Mouse (Mus musculus) heart, embryonic 15.5 days (tissue): Measurements from ENCODE around the gene Bnc2. TPM values are rescaled to one million over a fixed set of nuclear protein-coding genes. Genes with fewer than 3 reads are reported as not detected.

Source experiments
- ATAC-seq: fragments of 200-750 bp; cut with Nextera tagmentation; replicated peaks from 2 replicates; pipeline ENCODE4 v1.8.0; 2017; ENCODE audit warnings: low read depth, moderate TSS enrichment; ENCODE audit not compliant: insufficient number of reproducible peaks, insufficient read depth, low FRiP score
- H3K27ac ChIP-seq: fragments of 300-500 bp; sonication (generic); 2 replicates; pipeline ENCODE4 v1.5.1; 2015; ENCODE audit warnings: mild to moderate bottlenecking, inconsistent platforms
- H3K27me3 ChIP-seq: fragments of 300-500 bp; sonication (generic); 2 replicates; pipeline ENCODE4 v1.6.1; 2015; ENCODE audit warnings: inconsistent platforms
- H3K36me3 ChIP-seq: fragments of 300-500 bp; sonication (generic); 2 replicates; pipeline ENCODE4 v1.6.1; 2015; ENCODE audit warnings: mild to moderate bottlenecking, inconsistent platforms
- H3K4me1 ChIP-seq: fragments of 300-500 bp; sonication (generic); replicated peaks from 2 replicates; pipeline ENCODE4 v1.6.1; 2015; ENCODE audit warnings: inconsistent platforms
- H3K4me2 ChIP-seq: fragments of 300-500 bp; sonication (generic); 2 replicates; pipeline ENCODE4 v1.6.1; 2015; ENCODE audit warnings: inconsistent platforms, mild to moderate bottlenecking, moderate library complexity
- H3K4me3 ChIP-seq: fragments of 300-500 bp; sonication (generic); 2 replicates; pipeline ENCODE4 v1.5.1; 2015; ENCODE audit warnings: mild to moderate bottlenecking, inconsistent platforms
- H3K9ac ChIP-seq: fragments of 300-500 bp; sonication (generic); 2 replicates; pipeline ENCODE4 v1.6.1; 2015; ENCODE audit warnings: mild to moderate bottlenecking, inconsistent platforms
- H3K9me3 ChIP-seq: fragments of 300-500 bp; sonication (generic); replicated peaks from 2 replicates; pipeline ENCODE4 v1.6.1; 2016; ENCODE audit warnings: inconsistent platforms
- WGBS: fragments of 180-500 bp; shearing (Covaris S2); methylation state at CpG from one replicate; pipeline ENCODE4 v1.1.7; 2015; ENCODE audit warnings: mixed read lengths; 5-methylcytosine and 5-hydroxymethylcytosine counted together
- polyA plus RNA-seq: library from polyadenylated mRNA; unstranded; fragments of >200 nt; fragmentation: Nextera tagmentation; extraction: Ambion mirVana; gene quantifications from 2 replicates; pipeline ENCODE4 v1.2.1, GENCODE M21; 2015

Bnc2 gene
- 1.1 and 2.7 TPM in 2 replicates for polyA plus RNA-seq

DNA sequence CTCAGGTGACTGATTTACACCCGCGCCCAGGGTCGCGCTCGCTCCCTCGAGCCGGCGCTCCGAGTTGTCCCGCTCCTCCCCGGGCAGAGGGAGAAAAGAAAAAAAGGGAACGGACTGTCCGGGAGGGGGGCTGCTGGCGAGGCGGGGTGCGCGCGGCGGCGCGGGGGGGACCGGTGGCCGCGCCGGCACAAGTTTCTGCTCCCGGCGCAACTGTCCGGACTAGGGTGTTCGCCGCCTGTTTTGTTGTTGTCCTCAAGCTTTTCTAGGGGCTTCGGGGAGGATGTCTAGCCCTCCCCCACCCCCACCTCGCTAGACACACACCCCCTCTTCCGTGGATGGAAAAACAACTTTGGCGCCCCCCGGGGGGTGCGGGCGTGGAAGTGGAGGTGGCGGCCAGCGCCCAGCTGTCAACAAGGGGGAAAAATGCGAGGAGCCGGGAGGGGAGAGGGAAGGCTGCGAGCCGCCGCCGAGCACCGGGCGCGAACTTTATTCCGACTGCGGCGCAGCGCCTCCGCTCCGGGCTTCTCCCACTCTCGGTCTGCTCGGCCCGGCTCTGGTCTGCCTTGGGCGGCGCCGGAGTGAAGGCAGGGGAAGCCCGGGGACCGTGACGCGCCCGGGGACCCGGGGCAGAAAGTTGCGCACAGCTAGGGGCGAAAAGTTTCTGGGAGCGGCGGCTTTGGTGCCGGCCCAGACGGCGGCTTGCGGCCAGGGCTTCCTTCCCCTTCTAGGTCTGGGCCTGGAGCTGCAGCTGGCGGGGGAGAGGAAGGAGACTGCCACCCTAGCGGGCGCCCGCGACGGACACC lies at the start of gene Bnc2:
Gene Bnc2 (minus strand): TSS at position 105 of the 803 bp plus-strand sequence.
- Histone ChIP-seq H3K4me1 (peaks cover 10% of the 10 kb centered on the region; the same call in 1 of the 2 replicates), H3K4me2 (peak within 1 kb of the TSS; percentile 98), H3K9me3 (no peaks in the 10 kb centered on the region), H3K36me3 (no peaks in the 10 kb centered on the region), H3K9ac (peak within 1 kb of the TSS; percentile 62), H3K27me3 (peaks cover 71% of the 10 kb centered on the region), H3K4me3 (peak within 1 kb of the TSS; percentile 77), H3K27ac (peak within 1 kb of the TSS; percentile 13; the same call in 1 of the 2 replicates)
- WGBS, result under 1% methylated on average over 77 of the region's 80 CpGs
- ATAC-seq, result peak; percentile 55; the same call in 1 of the 2 replicates

DNA sequence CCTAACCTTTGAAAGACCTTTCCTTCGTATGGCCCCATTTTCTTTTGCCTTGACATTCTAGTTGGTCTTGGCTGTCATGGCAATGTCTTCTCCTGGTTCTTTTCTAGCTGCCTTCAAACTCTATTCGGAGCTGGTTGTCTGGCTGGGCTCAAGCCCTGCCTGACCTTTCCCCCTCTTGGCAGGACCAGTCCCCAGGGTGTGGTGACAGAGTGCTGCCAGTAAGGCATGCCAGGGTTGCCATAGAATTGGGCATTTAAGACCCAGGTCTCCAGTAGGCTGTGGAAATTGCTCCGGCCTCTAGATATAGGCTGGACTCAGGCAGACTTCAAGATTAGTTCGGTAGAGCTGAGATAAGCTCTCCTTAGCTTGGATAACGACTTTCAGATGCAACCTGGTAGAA lies 32.9 kb upstream of the Bnc2 start:
- H3K9me3 ChIP-seq, result no peaks in the 10 kb centered on the region
- no peaks in the 10 kb centered on the region for H3K4me1 ChIP-seq
- H3K36me3 ChIP-seq, result no peaks in the 10 kb centered on the region
- no peak overlapping the region for H3K9ac ChIP-seq
- H3K4me3 ChIP-seq, result no peak overlapping the region
- H3K4me2 ChIP-seq, result no peak overlapping the region
- ATAC-seq, result no peak
- 60% methylated on average over 5 of the region's 5 CpGs for WGBS
- H3K27ac ChIP-seq, result no peak overlapping the region
- H3K27me3 ChIP-seq, result no peaks in the 10 kb centered on the region

DNA sequence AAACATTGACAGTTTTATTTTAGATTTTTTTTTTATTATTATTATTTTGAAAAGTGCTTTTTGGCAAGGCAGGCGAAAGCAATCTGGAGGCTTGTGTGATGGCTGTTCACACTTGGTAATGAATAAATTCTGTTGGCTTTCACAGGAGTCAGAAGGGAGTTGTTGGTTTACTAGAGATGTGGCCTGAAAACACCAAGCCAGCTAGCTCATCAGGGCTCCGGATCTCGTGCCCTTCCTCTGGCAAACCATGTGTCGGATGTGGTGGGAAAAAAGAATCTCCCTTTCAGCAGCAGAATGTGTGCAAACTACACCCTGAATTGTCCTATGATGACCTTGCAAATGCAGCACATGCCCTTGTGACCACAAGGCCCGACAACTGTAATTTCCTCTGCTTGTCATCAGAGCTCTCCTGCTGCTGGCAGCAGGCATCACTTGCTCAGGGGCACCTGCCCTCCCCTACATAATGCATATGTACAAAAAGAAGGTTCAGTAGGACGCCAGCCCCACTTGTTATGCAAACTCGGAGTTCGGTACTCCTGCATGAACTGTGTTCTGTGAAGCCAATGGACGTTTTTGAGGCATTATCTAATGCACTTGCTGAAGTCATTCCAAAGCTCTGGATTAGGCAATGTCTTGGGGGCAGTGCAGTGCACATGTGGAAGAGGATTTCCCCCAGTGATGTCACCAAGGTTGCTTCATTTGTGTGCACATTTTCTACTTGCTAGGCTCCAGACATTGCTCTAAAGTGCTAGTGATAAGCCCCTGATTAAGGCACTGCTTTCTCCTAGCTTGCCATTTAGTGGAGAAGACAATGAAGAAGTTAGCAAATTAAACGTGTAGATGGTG lies 10.7 kb upstream of the Bnc2 start:
- no peak overlapping the region for H3K27ac ChIP-seq
- no peaks in the 10 kb centered on the region for H3K4me1 ChIP-seq
- no peak overlapping the region for H3K4me3 ChIP-seq
- no peaks in the 10 kb centered on the region for H3K27me3 ChIP-seq
- 50% methylated on average over 10 of the region's 10 CpGs for WGBS
- H3K4me2 ChIP-seq, result no peak overlapping the region
- H3K9me3 ChIP-seq, result no peaks in the 10 kb centered on the region
- no peak for ATAC-seq
- H3K9ac ChIP-seq, result no peak overlapping the region
- H3K36me3 ChIP-seq, result no peaks in the 10 kb centered on the region

DNA sequence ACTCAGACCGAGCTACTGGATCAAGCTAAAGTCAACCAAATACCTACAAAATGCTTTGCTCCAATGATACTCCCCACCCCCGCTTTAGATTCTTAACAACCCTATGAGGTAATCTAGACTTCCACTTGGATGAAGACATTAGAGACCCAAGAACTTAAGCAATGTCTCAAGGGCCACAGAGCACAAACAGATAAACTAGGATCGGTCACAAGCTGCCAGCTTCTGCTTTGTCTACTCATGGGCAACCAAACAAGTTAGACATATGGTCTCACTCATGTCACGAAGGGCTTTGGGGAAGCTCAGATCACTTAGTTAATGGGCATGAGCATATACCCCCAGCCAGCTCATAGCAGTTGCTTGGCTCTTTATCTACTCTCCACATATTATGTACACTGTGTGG lies 9.9 kb upstream of the Bnc2 start:
- Histone ChIP-seq H3K36me3 (no peaks in the 10 kb centered on the region), H3K9ac (no peak overlapping the region), H3K4me3 (no peak overlapping the region), H3K4me1 (no peaks in the 10 kb centered on the region), H3K27me3 (no peaks in the 10 kb centered on the region), H3K9me3 (no peaks in the 10 kb centered on the region), H3K27ac (no peak overlapping the region), H3K4me2 (no peak overlapping the region)
- WGBS, result 83% methylated on average over 4 of the region's 4 CpGs
- no peak for ATAC-seq

DNA sequence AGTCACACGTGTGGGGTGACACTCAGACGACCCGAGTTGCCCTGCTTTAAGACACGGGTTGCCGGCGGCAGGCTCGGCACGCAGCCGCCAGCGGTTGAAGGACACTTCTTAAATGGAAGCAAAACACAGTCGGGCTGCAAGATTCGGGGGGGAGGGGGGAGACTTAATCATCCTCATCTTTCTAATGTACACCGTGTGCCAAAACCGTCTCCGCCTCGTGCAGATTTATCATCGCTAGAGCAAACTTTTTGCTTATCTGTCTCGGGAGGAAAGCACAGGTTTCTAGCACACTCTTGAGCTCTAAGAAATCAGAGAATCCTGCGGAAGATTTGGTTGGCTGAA lies 870 bp upstream of the Bnc2 start:
- peaks cover 71% of the 10 kb centered on the region for H3K27me3 ChIP-seq
- H3K4me3 ChIP-seq, result peak overlapping the region; percentile 77
- peak overlapping the region; percentile 98 for H3K4me2 ChIP-seq
- peaks cover 10% of the 10 kb centered on the region; the same call in 1 of the 2 replicates for H3K4me1 ChIP-seq
- ATAC-seq, result no peak
- peak overlapping the region; percentile 13; the same call in 1 of the 2 replicates for H3K27ac ChIP-seq
- no peaks in the 10 kb centered on the region for H3K9me3 ChIP-seq
- no peaks in the 10 kb centered on the region for H3K36me3 ChIP-seq
- H3K9ac ChIP-seq, result peak overlapping the region; percentile 62
- WGBS, result 1% methylated on average over 19 of the region's 19 CpGs

DNA sequence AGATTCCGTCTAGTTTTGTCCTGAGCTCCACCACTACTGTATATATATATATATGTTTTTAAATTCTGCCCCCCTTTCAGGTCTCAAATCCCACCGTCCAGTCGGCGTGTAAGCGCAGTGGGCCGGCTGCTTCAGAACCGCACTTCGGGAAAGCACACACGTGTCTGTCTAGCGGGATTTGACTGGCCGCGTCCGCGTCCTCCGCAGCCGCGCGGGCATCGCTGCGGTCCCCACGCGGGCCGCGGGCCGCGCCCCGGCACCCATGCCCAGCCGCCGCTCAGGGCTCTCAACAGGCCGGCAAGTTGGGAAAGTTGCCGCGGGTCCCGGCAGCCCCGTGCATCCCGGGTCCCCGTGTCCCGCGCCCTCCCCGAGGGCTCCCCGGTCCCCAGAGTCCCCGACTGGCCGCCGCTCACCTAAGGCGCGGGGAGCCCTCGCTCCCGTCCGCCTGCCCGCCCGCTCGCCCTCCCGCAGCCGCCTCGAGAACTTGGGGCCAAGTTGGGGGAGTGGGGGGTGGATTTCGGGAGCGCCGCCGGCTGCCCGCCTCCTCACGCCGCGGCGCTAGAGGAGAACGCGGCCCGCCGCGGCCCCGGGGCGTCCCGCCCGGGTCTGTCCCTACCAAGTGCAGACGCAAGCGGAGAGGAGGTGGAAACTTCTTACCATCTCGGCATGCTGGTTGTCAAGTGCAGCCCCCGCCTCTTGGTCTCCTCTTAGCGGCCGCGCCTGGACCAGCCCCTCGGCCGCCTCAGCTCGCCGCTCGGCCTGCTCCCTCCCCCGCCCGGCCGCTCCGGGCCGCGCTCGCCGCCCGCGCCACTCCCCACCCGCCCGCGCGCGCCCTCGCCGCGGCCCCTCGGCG lies 531 bp downstream of the Bnc2 start:
- Histone ChIP-seq H3K27me3 (peaks cover 76% of the 10 kb centered on the region), H3K27ac (peak overlapping the region; percentile 13; the same call in 1 of the 2 replicates), H3K4me1 (peaks cover 10% of the 10 kb centered on the region; the same call in 1 of the 2 replicates), H3K9ac (peak overlapping the region; percentile 62), H3K4me2 (peak overlapping the region; percentile 98), H3K4me3 (peak overlapping the region; percentile 77), H3K9me3 (no peaks in the 10 kb centered on the region), H3K36me3 (no peaks in the 10 kb centered on the region)
- peak; percentile 76 for ATAC-seq
- 1% methylated on average over 97 of the region's 104 CpGs for WGBS

DNA sequence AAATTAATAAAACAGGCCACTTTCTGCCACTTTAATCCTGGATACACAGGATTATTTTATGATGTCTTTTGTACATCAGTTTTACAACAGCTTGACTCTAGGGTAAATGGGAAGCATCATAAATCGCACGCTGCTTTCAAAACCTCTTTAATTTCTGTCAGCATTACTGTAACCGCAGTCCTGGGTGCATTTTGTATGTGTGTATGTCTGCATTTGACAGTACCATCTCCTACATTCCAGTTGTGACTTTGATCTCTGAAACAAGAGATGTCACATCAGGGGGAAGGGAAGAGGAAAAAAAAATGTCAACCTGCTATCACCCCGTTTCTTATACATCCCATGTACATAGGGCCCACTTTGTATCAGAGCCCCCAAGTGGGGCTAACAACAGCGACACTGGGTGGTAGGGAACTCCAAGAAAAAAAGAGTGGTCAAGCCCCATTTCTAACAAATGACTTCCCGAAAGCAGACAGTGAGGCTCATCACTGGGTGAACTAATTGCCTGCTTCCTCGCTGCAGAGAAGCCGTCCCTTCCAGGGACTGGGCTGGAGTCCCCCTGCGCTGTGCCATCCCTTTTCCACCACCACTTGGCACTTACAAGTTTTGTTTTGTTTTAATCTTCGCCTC lies 1.3 kb downstream of the Bnc2 start:
- ATAC-seq, result no peak
- Histone ChIP-seq H3K27me3 (peaks cover 75% of the 10 kb centered on the region), H3K4me3 (peak overlapping the region; percentile 77), H3K4me2 (peak overlapping the region; percentile 98), H3K9me3 (no peaks in the 10 kb centered on the region), H3K36me3 (no peaks in the 10 kb centered on the region), H3K27ac (no peak overlapping the region), H3K9ac (no peak overlapping the region), H3K4me1 (peaks cover 10% of the 10 kb centered on the region; the same call in 1 of the 2 replicates)
- WGBS, result 22% methylated on average over 10 of the region's 10 CpGs

DNA sequence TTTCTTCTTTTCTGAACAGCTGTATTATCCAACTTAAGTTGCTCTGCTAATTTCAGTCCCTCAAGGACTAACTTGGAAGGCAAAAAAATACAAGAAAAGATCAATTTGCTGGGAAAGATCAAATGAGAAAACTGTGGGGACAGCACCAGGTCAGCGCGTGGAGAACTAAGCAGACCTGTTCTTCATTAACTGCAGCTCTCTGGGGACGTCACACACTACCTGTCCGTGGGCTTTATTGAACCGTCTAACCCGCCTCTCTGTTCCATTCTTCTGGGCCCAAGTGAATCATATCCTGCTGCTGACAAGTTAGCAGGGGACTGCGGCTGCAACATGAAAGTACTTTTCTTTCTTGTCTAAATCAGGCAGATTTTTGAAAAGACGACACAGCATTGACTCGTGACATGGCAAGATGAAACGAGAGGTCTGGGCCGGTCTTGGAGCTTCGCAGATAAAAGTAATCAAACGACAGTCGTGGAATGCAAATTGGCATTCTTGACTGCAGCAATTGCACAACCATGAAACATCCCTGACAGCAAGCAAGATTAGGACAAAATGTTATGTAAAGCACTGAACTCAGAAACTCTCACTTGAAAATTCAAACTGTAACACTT lies 2.8 kb downstream of the Bnc2 start:
- no peaks in the 10 kb centered on the region for H3K36me3 ChIP-seq
- no peak for ATAC-seq
- H3K27ac ChIP-seq, result no peak overlapping the region
- no peak overlapping the region for H3K4me3 ChIP-seq
- 28% methylated on average over 14 of the region's 14 CpGs for WGBS
- no peaks in the 10 kb centered on the region for H3K9me3 ChIP-seq
- H3K4me1 ChIP-seq, result peaks cover 10% of the 10 kb centered on the region; the same call in 1 of the 2 replicates
- peaks cover 65% of the 10 kb centered on the region for H3K27me3 ChIP-seq
- H3K4me2 ChIP-seq, result no peak overlapping the region
- H3K9ac ChIP-seq, result no peak overlapping the region

DNA sequence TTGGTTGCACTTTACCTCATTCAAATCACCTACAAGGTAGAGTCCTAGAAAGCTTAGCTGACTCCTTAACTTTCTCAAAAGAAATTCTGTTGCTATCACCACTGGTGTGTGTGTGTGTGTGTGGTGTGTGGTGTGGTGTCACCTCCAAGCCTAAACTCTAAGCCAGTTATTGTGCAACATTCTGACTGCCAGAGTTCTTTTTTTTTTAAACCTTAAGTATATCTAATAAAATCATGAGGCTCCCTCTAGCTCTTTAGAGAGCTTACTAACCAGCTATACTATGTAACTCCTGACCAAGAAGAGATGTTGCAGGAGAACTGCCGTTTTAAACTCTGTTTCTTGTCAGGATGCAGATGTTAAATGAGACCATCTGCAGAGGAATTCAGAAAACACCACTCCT lies 4.1 kb downstream of the Bnc2 start:
- Histone ChIP-seq H3K36me3 (no peaks in the 10 kb centered on the region), H3K4me2 (no peak overlapping the region), H3K9ac (no peak overlapping the region), H3K4me3 (no peak overlapping the region), H3K9me3 (no peaks in the 10 kb centered on the region), H3K4me1 (peaks cover 10% of the 10 kb centered on the region; the same call in 1 of the 2 replicates), H3K27ac (no peak overlapping the region), H3K27me3 (peaks cover 52% of the 10 kb centered on the region)
- ATAC-seq, result no peak
- WGBS, result 46% methylated on average over 1 of the region's 1 CpGs

DNA sequence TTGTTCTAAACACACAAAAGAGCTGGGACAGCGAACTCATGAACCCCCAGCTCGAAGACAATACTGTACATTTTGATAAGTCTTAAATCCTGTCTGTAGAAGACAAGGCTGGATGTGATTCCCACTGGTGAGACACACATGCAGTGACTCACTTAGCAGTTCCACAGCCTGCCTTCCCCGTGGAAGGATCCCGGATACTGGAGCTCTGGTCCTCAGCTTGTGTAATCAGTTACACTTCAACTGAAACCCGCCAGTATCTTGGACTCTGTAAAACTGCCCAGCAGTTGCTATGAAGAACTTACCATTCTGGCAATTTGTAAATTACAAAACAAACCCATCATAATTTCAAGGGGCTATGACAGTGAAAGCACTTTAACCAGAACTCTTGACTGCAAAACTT lies 5.4 kb downstream of the Bnc2 start:
- Histone ChIP-seq H3K4me2 (no peak overlapping the region), H3K4me3 (no peak overlapping the region), H3K36me3 (no peaks in the 10 kb centered on the region), H3K9ac (no peak overlapping the region), H3K27ac (no peak overlapping the region), H3K4me1 (peaks cover 7% of the 10 kb centered on the region; the same call in 1 of the 2 replicates), H3K9me3 (no peaks in the 10 kb centered on the region), H3K27me3 (peaks cover 39% of the 10 kb centered on the region)
- WGBS, result 54% methylated on average over 5 of the region's 5 CpGs
- no peak for ATAC-seq
